Mouse (Mus musculus) heart, postnatal 0 days (tissue): Measurements from ENCODE around the gene Pou2f1.

Experiments
- CTCF ChIP-seq: IDR thresholded peaks from 2 replicates; pipeline ENCODE4 v1.5.1; 2016; ENCODE audit warnings: antibody characterized with exemption, control low read depth, low read depth
- EP300 ChIP-seq: IDR thresholded peaks from 2 replicates; pipeline ENCODE4 v1.6.1; 2016; ENCODE audit warnings: antibody characterized with exemption, low read depth

- no peak for TF ChIP-seq CTCF
- TF ChIP-seq EP300: no peak
Observed at GRCm38 (mm10) chr1:165849458-165850445, 152.7 kb downstream of the Pou2f1 start.
